Mouse (Mus musculus) liver (tissue): ENCODE measurements at regions not wholly inside any gene's neighbourhood (a gene's known extent, or its start where the extent isn't known, plus 50 kb on each side); places are given as distances from the start of the nearest gene placed in this dataset.
A peak's percentile ranks its signal among the peaks of the same experiment; 100 is the strongest.

Experiments
- DNase-seq: peaks from one replicate; pipeline ENCODE4 v3.0.0-alpha.2; 2020; ENCODE audit warnings: mixed read lengths

GRCm38 (mm10) chr10:66864161-66864862, 231.6 kb upstream of the Jmjd1c start:
- DNase-seq = peak; percentile 50

- DNase-seq = no peak
Observed at GRCm38 (mm10) chr10:66865010-66865582, 230.8 kb upstream of the Jmjd1c start.

- no peak for DNase-seq
Observed at GRCm38 (mm10) chr10:66871133-66871664, 224.7 kb upstream of the Jmjd1c start.

GRCm38 (mm10) chr10:66871673-66872072, 224.3 kb upstream of the Jmjd1c start:
- DNase-seq = no peak

GRCm38 (mm10) chr10:66873468-66873867, 222.5 kb upstream of the Jmjd1c start:
- DNase-seq = no peak

- no peak for DNase-seq
Observed at GRCm38 (mm10) chr10:66879071-66879470, 216.9 kb upstream of the Jmjd1c start.

GRCm38 (mm10) chr10:66882825-66883224, 213.1 kb upstream of the Jmjd1c start:
- no peak for DNase-seq

- no peak for DNase-seq
Observed at GRCm38 (mm10) chr10:66885575-66885974, 210.3 kb upstream of the Jmjd1c start.

GRCm38 (mm10) chr10:66889786-66890555, 206.0 kb upstream of the Jmjd1c start:
- no peak for DNase-seq

GRCm38 (mm10) chr10:66891811-66892210, 204.1 kb upstream of the Jmjd1c start:
- DNase-seq = no peak

GRCm38 (mm10) chr10:66893836-66894235, 202.1 kb upstream of the Jmjd1c start:
- no peak for DNase-seq

- DNase-seq = no peak
Observed at GRCm38 (mm10) chr10:66896698-66897622, 199.0 kb upstream of the Jmjd1c start.

- no peak for DNase-seq
Observed at GRCm38 (mm10) chr10:66899724-66900123, 196.2 kb upstream of the Jmjd1c start.

- no peak for DNase-seq
Observed at GRCm38 (mm10) chr10:66900781-66901180, 195.1 kb upstream of the Jmjd1c start.

GRCm38 (mm10) chr10:66901873-66902272, 194.1 kb upstream of the Jmjd1c start:
- DNase-seq = no peak

GRCm38 (mm10) chr10:66904552-66905367, 191.2 kb upstream of the Jmjd1c start:
- DNase-seq = no peak

- peak; percentile 23 for DNase-seq
Observed at GRCm38 (mm10) chr10:66907842-66908241, 188.1 kb upstream of the Jmjd1c start.

- DNase-seq = peak; percentile 49
Observed at GRCm38 (mm10) chr10:66909204-66909889, 186.6 kb upstream of the Jmjd1c start.

- no peak for DNase-seq
Observed at GRCm38 (mm10) chr10:66909905-66910681, 185.8 kb upstream of the Jmjd1c start.

- peak; percentile 30 for DNase-seq
Observed at GRCm38 (mm10) chr10:66911261-66911911, 184.5 kb upstream of the Jmjd1c start.
